Mouse (Mus musculus) limb, embryonic 14.5 days (tissue): ENCODE results near the gene Atp1a1. TPM values are rescaled to one million over a fixed set of nuclear protein-coding genes. Genes with fewer than 3 reads are reported as not detected.

Source experiments
- ATAC-seq: fragments of 200-750 bp; cut with Nextera tagmentation; 2 replicates; pipeline ENCODE4 v1.8.0; 2017; ENCODE audit warnings: low read depth, moderate number of reproducible peaks, moderate TSS enrichment; ENCODE audit not compliant: low FRiP score
- DNase-seq: peaks from one replicate; pipeline ENCODE4 v3.0.0-alpha.2; 2015; ENCODE audit warnings: low spot score
- H3K27ac ChIP-seq: fragments of 300-500 bp; sonication (generic); replicated peaks from 2 replicates; pipeline ENCODE4 v1.5.1; 2014; ENCODE audit warnings: low read depth, mild to moderate bottlenecking, low read length, moderate library complexity, mixed read lengths
- H3K27me3 ChIP-seq: fragments of 300-500 bp; sonication (generic); 2 replicates; pipeline ENCODE4 v1.6.1; 2014; ENCODE audit warnings: low read length, mixed read lengths; ENCODE audit not compliant: control insufficient read depth, insufficient read depth
- H3K36me3 ChIP-seq: fragments of 300-500 bp; sonication (generic); 2 replicates; pipeline ENCODE4 v1.6.1; 2014; ENCODE audit warnings: mild to moderate bottlenecking, low read length, moderate library complexity, mixed read lengths; ENCODE audit not compliant: control insufficient read depth, insufficient read depth
- H3K4me1 ChIP-seq: fragments of 300-500 bp; sonication (generic); 2 replicates; pipeline ENCODE4 v1.6.1; 2014; ENCODE audit warnings: antibody characterized with exemption, low read length, mixed read lengths; ENCODE audit not compliant: control insufficient read depth, insufficient read depth
- H3K4me2 ChIP-seq: fragments of 300-500 bp; sonication (generic); replicated peaks from 2 replicates; pipeline ENCODE4 v1.6.1; 2014; ENCODE audit warnings: low read depth, mild to moderate bottlenecking, low read length, moderate library complexity; ENCODE audit not compliant: severe bottlenecking
- H3K4me3 ChIP-seq: fragments of 300-500 bp; sonication (generic); replicated peaks from 2 replicates; pipeline ENCODE4 v1.5.1; 2014; ENCODE audit warnings: low read length
- H3K9ac ChIP-seq: fragments of 300-500 bp; sonication (generic); 2 replicates; pipeline ENCODE4 v1.6.1; 2014; ENCODE audit warnings: mild to moderate bottlenecking, low read depth, low read length, moderate library complexity; ENCODE audit not compliant: severe bottlenecking
- H3K9me3 ChIP-seq: fragments of 300-500 bp; sonication (generic); 2 replicates; pipeline ENCODE4 v1.6.1; 2016; ENCODE audit warnings: low read length; ENCODE audit not compliant: control insufficient read depth
- POLR2A ChIP-seq: fragments of 200-500 bp; IDR thresholded peaks from 2 replicates; pipeline ENCODE4 v1.8.0; 2012; ENCODE audit warnings: inconsistent platforms, mild to moderate bottlenecking, moderate library complexity, borderline replicate concordance; ENCODE audit not compliant: insufficient read depth, insufficient read length; ENCODE audit errors: extremely low read depth
- WGBS: fragments of 180-500 bp; shearing (Covaris S2); extraction: QIAGEN DNeasy Blood & Tissue Kit; methylation state at CpG from one replicate; pipeline ENCODE4 v1.1.7; 2014; 5-methylcytosine and 5-hydroxymethylcytosine counted together
- polyA plus RNA-seq, 2 experiments: library from polyadenylated mRNA; depleted of rRNA in 1 of 2; stranded (reverse) in 1 of 2; unstranded in 1 of 2; fragments of >200 nt; fragmentation: Nextera tagmentation in 1 of 2; extraction: Ambion mirVana in 1 of 2; gene quantifications; 2 replicates each; pipeline versions ENCODE4 v1.2.1 to v1.2.3; 2012 to 2014

Atp1a1 gene
- polyA plus RNA-seq, 2 experiments = 129 to 157 TPM

DNA sequence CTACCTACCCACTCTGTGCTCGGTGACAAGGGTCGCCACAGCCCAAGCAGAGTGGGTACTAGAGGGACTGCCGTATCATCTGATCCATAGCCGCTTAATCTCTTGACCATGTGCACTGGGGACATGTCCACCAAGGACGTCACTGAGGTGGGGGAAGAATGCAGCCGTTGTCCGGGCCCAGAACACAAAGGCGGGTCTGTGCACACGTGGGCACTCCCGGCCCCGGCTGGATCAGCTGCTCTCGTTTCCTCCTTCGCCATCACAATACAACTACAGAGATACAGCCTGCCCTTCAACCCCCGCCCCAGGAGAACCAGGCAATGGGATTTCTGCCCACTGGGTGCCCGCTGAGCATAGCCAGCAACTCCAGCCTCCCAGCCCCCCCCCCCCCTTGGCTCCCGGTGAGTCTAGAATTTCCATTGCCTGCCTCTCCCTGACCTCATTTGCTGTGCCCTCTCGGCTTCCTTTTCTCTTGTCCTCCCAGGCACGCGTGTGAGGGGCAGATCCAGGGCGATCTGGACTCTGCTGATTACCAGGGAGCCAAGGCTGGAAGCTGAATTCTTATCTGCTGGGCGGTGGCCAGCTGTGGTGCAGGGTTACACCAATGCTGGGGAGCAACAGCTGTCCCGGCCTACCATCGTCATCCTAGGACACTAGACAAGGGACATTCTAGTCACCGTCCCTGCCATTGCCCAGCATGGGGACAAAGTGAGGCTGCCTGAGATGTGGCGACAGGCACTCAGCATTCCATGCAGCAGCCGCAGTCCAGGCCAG, 52.8 kb downstream of the Atp1a1 start:
- DNase-seq (peak; percentile 15), ATAC-seq (peak; percentile 79)
- Histone ChIP-seq H3K4me1 (no peaks in the 10 kb centered on the region), H3K27me3 (no peaks in the 10 kb centered on the region), H3K9me3 (no peaks in the 10 kb centered on the region), H3K4me2 (no peak overlapping the region), H3K4me3 (no peak overlapping the region), H3K27ac (no peak overlapping the region), H3K9ac (no peak overlapping the region), H3K36me3 (no peaks in the 10 kb centered on the region)
- TF ChIP-seq POLR2A = no peak
- 70% methylated on average over 26 of the region's 26 CpGs for WGBS

DNA sequence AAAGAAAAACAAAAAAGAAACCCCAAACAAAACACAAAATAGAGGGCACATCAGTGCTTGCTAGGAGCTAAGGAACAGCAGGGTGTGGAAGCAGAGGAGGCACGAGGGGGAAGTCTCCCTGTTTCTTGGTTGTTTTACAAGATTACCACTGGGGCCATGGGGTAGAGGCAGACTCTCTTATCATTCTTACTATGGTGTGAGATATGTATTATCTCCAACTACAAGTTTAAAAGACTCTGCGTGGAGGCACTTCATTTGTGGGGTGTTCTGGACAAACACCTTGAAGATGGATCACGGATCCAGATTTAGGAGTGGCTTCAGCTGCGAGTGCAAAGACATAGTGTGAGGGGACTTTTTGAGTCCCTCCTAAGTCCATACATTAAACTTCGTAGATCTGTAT, 54.7 kb downstream of the Atp1a1 start:
- 85% methylated on average over 5 of the region's 5 CpGs for WGBS
- Histone ChIP-seq H3K36me3 (no peaks in the 10 kb centered on the region), H3K4me2 (no peak overlapping the region), H3K4me1 (no peaks in the 10 kb centered on the region), H3K9me3 (no peaks in the 10 kb centered on the region), H3K27me3 (no peaks in the 10 kb centered on the region), H3K9ac (no peak overlapping the region), H3K27ac (no peak overlapping the region), H3K4me3 (no peak overlapping the region)
- DNase-seq (no peak), ATAC-seq (no peak)
- TF ChIP-seq POLR2A = no peak

DNA sequence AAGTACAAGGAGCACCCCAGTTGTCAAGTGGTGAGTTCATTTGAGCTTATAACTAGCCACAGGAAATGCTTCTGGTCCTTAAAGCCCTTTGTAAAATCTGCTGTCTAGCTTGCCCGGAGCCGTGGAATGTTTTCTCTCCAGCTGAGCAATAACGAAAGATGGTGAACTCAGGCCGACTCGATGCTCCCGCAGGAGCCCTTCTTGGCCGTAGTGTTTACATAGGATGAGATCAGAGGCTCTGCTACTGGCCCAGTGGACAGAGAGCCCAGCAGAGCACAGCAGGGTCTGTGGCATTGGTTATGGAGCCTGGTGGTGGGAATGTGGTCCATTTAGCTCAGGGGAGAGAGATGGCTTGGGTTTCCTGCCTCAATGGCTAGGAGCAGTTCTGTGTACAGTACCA, 60.4 kb downstream of the Atp1a1 start:
- ATAC-seq (no peak), DNase-seq (peak; percentile 14)
- no peak overlapping the region for H3K4me2 ChIP-seq
- H3K4me3 ChIP-seq = no peak overlapping the region
- no peaks in the 10 kb centered on the region for H3K36me3 ChIP-seq
- no peaks in the 10 kb centered on the region for H3K27me3 ChIP-seq
- H3K9me3 ChIP-seq = no peaks in the 10 kb centered on the region
- no peak overlapping the region for H3K9ac ChIP-seq
- WGBS = 22% methylated on average over 7 of the region's 7 CpGs
- TF ChIP-seq POLR2A = no peak
- H3K4me1 ChIP-seq = no peaks in the 10 kb centered on the region
- H3K27ac ChIP-seq = no peak overlapping the region

DNA sequence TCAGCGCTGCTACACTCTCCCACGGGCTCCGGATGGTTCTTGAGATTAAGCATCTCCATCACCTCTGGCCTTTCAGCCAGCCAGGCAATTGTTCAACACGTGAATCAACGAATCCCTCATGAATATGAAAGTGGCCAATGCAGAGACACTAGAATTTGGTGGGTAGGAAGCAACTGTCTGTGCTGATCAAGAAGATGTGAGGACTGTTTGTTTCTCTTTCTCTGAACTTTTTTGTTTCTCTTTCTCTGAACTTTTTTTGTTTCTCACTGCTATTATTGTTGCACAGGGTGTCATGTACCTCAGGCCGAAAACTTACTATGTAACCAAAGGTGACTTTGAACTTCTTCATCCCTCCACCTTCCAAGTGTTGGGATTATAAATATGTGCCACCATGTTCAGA, 62.9 kb downstream of the Atp1a1 start:
- H3K4me3 ChIP-seq = no peak overlapping the region
- no peak for DNase-seq
- 82% methylated on average over 6 of the region's 6 CpGs for WGBS
- H3K9me3 ChIP-seq = no peaks in the 10 kb centered on the region
- no peaks in the 10 kb centered on the region for H3K27me3 ChIP-seq
- H3K36me3 ChIP-seq = no peaks in the 10 kb centered on the region
- no peak overlapping the region for H3K27ac ChIP-seq
- no peak overlapping the region for H3K4me2 ChIP-seq
- H3K9ac ChIP-seq = no peak overlapping the region
- no peak for TF ChIP-seq POLR2A
- no peak for ATAC-seq
- H3K4me1 ChIP-seq = no peaks in the 10 kb centered on the region

DNA sequence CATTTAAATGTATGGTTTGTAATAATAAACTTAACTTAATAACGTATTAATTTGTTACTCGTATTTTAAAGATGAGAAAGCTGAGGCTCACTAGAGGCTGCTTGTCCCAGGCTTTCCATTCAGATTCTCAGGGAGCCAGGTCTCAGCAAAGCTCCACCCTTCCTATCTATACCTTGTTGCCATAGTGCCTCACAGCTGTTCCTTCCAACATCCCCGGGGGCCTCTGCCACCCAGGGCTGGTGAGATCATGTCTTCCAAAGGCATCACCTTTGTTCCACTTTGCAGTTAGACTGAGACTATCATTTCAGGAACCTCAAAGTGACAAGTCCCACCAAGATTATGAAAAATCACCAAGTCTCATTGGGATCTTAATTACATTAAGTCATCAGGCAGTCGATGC, 63.9 kb downstream of the Atp1a1 start:
- Histone ChIP-seq H3K27ac (no peak overlapping the region), H3K9me3 (no peaks in the 10 kb centered on the region), H3K9ac (no peak overlapping the region), H3K4me3 (no peak overlapping the region), H3K4me1 (no peaks in the 10 kb centered on the region), H3K36me3 (no peaks in the 10 kb centered on the region), H3K4me2 (no peak overlapping the region), H3K27me3 (no peaks in the 10 kb centered on the region)
- DNase-seq = no peak
- no peak for TF ChIP-seq POLR2A
- ATAC-seq = no peak
- WGBS = 78% methylated on average over 4 of the region's 4 CpGs
